Mouse (Mus musculus): Measurements from ENCODE around the gene Kalrn.

The Kalrn gene

DNA sequence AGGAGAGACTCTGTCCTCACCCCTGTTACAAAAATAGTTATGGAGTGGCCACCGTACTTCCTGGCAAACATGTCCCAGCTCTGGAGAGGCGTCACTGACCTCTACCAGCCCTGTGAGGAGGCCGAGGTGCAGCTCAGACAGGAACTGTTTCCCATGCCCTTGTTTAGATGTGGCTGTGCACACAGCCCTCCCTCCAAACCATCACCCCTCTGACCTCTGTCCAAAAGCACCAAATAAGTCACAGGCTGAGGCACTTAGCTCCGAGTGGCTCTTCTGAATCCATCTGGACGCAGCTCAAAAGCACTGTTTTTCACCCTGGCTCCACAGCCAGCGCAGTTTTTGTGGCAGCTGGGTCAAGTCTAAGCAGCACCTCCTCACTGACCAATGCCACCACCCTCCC lies 220.6 kb downstream of the Kalrn start:
- DNase-seq (ENCODE audit: low read depth, low spot score) = no peak

DNA sequence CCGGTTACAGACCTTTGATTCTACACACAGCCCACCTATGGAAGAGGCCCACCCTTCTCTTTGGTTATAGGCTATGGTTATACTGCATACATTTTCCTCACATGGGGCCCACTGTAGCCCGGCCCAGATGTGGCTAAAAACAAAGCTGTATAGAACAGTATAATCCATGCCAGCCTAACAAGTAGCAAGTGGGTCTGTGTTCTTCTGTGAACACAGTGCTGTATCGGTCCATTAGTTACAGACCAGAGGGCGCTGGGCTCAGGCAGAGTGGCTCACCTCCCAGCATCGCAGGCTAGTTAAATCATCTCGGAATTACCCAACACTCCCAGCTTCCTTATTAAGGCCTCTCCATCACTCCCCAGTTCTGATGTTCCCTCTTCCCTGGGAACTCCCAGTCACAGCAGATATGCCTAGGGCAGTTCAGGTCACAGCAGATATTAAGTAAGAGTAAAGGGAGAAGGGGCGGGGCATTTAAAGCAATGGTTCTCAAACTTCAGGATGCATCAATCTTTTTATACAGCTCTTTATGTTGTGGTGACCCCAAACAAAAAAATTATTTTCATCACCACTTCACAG lies 221.7 kb downstream of the Kalrn start:
- no peak for DNase-seq (ENCODE audit: low read depth, low spot score)

DNA sequence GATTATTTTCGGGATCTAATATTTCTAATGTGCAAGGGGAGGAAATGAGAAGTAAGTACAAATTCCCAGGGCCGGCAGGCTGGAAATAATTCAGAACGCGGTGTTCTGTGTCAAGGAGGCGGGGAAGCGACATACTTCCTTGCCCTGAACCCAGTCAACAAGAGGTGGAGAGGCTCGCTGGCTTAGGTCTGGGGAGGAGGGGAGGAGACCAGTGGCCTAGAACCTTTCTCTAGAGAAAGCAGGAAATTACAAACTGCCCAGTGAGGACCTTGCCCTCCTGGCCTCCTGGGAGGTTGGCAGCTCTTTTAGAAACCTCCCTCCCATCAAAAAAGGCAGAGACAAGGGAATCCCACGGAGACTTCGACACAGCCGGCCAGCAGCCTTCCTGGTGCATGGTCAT lies 225.8 kb downstream of the Kalrn start:
- DNase-seq (ENCODE audit: low read depth, low spot score) = no peak

DNA sequence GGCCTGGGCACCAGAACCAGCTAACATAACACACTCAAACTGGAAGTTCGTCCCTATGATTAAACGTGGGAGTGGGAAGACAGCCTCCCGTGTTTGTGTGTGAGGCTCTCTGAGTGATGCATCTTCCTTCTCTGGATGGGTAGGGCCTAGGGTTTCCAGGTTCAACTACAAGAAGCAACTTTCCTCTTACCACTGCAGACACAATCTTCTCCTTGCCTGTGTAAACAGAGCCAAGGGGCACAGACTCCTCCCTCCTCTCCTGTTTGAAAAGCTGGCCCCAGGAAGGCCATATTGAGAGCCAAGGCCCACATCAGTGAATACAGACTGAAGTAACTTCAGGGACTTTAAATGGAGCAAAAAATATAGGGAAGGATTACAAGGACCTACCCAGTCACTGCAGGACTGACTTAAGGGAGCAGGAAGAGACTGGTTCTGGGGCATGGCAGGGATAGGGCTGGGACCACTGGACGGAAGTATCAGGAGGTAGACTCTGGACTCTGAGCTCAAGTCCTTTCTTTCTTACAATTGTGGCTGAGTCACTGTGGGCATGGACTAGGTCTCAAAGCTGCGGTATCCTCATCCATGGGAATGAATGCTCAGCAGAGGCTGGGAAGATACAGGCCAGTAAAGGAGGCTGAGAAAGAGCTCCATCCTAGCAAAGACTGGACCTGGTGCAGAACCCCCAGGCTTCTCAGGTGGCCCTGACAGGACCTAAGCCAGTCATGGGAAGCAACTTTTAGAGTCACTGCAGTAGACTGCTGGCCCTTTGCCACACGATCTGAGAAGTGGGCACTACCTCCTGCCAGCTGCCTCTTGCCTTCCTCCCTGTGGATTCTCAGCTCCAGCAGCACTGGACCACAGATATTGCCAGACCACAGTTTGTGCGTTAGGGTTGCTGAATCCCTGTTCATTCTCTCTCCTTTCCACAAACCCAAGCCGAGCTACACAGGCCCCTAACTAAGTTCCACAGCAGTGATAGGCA lies 228.1 kb downstream of the Kalrn start:
- DNase-seq (ENCODE audit: low read depth, low spot score) = no peak

DNA sequence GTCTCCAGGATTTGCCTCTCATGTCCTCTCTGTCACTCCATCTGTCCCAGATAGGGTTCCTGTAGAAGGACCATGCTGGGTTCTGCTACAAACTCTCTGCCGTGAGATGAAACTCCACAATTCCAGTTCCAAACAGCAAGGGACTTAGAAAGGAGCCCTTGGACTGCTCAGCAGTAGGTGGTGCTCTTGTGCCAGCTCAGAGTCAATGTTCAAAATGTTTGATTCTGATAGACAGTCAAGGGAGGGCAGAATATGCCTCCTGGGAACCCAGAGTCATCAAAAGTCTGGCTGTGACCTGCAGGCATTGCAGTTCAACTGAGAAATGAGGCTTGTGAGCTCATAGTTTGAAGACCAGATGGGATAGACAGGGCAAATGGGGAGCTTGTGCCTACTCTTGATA lies 229.4 kb downstream of the Kalrn start:
- no peak for DNase-seq (ENCODE audit: low read depth, low spot score)

DNA sequence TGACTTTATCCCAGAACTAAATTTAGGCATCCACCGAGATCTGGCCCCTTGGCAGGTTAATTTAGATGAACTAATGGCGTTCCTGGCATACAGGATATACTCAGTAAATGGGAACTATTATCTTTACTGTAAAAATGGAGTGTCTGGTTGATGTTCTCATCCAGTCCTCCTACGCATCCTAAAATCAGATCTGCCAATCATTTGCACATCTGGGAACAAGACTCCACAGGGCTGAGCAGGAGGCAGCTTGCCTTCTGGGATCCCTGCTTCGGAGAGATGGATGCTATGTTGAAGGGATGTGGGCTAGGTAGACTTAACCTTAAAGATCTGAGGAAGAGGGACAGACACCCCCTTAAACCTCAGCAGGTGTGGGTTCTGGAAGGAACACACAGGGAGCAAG lies 230.2 kb downstream of the Kalrn start:
- DNase-seq (ENCODE audit: low read depth, low spot score) = no peak

DNA sequence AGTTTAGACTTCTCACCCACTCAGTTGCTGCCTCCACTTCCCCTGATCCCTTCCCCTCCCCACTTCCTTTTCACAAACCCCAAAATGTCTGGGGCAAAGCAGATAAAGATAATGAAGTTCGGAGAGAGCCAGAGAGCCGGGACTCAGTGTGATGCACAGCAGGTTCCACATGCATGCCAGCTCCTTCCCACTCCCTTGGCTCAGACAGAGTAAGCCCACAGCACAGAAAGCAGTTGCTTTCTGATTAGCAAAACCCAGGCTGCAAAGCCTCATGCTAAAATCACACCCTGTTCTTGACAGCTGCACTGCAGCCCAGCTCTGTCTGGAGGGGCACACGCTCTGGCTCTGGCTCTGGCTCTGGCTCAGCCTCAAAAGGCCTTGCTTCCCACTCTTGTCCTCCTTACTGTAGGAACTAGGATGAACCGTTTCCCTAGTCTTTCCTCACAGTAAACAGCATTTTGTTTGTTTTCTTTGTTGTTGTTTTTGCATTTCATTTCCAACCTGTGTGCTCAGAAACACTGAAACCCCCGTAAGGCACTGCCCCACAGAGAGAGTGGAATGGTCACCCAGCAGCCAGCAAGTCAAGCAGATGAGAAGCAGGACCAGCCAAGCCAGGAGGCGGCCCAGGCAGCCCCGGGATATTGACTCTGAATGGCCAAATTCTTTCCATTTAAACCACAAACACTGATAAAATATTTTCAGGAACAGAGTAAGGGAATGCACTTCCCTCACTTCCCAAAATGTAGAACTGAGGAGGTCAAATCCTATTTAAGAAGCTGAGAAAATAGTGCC lies 230.8 kb downstream of the Kalrn start:
- DNase-seq (ENCODE audit: low read depth, low spot score) = no peak

DNA sequence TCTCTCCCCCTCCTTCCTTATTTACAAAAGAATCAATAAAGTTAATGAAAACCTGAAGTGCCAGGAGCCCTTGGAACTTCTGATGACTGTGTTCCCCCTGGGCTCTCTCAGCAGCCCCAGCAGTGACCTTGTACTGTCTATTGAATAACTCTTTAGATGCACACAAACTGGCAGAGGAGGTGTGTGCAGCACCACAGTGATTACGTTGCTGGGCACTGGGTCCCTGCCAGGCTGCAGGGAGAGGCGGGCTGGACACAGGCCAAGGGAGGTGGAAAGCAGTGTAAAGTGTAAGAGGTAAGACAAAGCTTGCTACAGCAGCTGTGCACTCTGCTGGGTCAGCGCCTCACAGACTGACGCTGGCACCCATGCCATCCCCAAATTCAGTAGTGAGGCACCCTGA lies 238.4 kb downstream of the Kalrn start:
- DNase-seq (ENCODE audit: low read depth, low spot score) = no peak

DNA sequence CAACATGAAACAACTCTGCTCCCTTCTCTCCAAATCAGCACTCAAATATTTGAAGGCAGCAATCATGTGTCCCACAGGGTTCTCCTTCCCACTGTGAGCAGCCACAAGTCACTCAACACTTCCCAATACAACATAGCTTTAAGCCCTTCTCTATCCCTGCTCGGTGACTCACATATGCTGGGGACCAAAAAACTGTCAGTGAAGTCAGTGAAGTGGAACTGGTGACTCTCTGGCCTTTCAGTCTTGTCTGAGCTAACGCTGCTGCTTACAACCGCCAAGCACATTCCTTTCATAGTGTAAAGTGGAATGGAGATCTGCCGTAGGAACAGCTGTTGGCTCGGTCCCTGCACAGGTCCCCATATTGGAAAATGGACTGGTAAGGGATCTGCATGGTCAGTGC lies 241.7 kb downstream of the Kalrn start:
- DNase-seq (ENCODE audit: low read depth, low spot score) = no peak

DNA sequence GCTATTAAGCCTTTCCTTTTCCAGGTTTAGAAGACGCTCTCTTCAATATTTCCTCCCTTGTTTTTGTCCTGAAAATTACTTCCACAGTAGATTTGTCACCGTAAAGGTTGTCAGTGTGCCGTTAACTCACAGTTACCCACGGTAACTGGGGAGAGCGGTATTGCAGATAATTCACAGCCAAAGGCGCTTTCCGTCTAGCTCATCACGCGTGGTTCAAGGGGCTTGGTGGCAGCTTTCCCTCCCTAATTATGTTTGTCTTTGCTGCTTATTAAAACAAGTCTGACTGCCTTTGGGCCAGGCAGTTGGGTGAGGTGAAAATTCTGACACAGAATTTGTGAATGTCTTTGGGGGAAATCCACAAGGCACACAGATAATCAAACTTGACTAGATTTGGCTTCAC lies 243.5 kb downstream of the Kalrn start:
- DNase-seq (ENCODE audit: low read depth, low spot score) = no peak

DNA sequence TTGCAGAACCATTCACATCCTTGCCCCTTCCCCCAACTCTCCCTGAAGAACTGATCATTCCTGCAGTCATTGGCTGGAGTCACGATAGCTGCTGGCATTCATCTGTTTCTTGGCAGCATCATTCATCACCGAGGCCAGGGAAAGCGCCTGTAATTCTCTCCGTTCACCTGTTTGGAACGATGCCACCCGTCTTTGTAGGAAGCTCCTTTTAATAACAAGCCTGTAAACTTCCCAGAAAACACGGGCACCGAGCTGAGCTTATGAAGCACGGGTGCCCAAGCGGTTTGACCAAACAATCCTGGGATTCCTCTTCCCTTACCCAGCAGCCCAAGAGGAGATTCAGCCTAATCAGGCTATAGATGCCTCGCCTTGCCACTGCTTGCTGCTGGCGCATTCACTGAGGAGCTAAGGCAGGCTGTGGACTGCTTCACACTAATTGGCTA lies 243.9 kb downstream of the Kalrn start:
- DNase-seq (ENCODE audit: low read depth, low spot score) = no peak

DNA sequence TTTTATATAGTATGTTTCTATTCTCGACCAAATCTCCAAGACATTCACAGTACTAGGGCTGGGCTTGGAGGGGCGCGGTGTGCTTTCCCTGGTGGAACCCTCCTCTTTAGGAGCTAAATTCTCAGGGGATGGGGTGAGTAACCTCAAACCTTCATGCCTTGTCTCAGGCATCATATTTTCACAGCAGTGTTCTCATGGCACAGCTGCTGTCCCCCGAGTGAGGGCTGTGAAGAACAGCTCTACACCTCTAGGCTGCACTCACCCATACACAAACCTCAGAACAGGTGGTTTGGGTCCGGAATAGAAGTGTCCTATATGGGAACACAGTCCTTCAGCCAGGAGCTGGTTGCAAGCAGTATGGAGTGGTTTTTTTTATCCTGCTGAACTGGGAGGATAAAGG lies 245.4 kb downstream of the Kalrn start:
- DNase-seq (ENCODE audit: low read depth, low spot score) = no peak

DNA sequence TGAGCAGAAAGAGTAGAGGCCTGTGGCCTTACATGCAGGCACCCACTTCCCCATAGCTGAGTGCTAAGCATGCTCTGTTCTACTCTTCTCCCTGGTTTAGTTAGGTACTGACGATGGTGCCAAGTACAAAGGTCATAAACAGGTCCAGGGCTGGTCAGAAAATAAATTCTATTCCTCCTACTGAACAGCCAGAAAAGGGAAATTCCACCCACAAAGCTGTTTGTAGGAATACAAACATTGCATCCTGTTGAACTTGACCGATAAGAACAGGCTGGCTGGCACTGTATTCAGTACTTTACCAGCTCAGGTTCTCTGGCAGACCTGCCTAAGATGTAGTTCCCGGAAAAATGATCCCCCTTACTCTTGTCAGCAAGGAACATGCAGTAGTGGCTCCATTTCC lies 247.5 kb downstream of the Kalrn start:
- no peak for DNase-seq (ENCODE audit: low read depth, low spot score)

DNA sequence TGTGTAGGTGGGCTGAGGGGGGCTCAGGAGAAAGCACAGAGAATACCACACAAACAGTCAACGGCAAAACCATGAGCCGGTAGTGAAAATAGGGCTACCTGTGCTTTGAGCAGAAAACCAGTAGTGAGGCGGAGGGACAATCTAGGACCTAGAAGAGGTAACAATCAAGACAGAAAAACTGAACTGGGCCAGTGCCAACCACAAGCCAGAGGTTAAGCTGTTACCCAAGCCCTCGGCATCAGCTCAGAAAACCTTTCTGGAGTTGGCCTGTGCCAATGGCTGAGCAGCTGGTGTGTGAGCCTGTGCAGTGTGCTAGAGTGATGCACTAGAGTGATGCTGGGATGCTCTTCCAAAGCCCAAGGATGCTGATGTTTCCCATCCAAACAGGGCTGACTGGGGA lies 248.2 kb downstream of the Kalrn start:
- no peak for DNase-seq (ENCODE audit: low read depth, low spot score)

DNA sequence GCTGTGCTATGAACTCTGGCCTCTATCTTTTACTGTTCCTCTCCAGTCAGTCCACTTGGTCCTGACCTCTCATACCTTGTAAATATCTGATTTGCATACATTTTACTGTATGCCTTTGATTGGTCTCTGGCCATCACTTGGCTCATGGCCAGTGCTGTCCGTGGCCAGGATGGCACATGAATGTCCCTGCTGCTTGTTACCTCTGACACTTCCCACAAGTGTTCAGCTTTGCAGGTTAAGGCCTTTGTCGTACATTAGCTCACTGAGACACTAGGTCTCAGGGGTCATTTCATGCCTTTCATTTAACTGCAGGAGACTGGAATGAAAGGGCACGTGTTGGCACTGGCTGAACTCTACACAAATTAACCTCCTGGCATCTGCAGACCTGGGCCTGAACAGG lies 248.6 kb downstream of the Kalrn start:
- DNase-seq (ENCODE audit: low read depth, low spot score) = no peak

DNA sequence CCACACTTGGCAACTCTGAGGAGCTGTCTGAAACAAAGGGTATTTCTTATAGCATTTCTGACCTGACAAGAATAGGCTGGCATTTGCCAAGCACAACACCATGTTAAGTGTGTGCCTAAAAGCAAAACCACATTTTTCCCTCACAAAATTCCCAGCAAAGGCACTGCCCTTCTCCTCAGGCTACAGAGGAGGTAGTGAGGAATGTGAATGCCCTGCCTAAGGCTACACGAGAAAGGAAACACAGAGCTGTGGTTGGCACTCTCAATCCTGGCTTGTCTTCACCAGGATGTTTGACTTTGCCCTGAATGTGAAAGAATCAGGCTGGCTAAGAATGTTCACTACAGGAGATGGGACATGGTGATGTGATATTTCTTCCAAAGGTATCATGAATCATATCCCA lies 249.8 kb downstream of the Kalrn start:
- DNase-seq (ENCODE audit: low read depth, low spot score) = no peak

DNA sequence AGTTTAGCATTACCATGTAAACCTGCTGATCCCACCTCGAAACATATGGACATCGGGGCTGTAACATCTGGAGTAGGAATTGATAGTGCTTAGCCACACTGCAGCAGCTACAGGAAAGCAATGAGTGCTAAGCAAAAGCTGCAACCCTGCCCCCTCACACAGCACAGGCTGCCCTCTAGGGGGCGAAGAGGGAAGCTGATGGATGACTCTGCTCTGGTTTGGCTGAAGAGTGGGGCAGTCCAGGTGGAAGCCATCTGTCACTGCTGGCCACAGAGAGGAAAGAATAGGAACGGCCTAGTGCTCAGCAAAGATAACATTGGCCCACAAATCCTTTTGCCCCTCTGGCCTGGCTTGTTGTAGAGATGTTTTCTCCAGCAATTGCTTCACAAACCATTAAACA lies 250.8 kb downstream of the Kalrn start:
- DNase-seq (ENCODE audit: low read depth, low spot score) = no peak

DNA sequence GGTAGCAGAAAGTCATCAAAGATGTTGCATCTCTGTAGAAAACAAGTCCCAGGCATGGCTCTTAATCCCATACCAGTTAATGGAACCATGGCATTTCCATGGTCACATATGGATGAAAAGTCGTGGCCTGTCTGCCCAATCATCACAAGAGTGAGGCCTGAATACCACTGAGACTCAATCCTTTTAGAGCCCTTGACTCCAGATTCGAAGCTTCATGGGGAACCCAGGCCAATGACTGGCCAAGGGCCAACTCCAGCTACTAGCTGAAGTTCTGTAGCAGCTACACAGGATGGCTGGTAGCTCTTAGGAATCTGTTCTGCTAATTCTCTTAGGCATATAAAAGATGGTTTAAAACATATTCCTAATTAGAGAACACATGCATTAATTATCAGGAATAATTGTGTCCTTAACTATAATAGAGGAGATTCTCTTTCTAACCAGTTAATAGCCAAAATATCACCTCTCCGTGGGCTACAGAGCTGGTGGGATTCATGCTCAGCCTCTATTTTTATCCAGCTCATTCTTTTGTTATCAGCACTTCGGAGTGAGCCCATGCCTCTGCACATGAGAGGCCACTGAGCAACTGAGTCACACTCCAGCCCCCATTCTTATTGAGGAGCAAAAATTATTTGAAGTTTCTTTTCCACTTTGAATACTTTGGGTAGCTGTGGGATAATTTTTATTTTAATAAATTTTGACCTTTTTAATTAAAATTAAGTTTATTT lies 252.1 kb downstream of the Kalrn start:
- DNase-seq (ENCODE audit: low read depth, low spot score) = no peak

DNA sequence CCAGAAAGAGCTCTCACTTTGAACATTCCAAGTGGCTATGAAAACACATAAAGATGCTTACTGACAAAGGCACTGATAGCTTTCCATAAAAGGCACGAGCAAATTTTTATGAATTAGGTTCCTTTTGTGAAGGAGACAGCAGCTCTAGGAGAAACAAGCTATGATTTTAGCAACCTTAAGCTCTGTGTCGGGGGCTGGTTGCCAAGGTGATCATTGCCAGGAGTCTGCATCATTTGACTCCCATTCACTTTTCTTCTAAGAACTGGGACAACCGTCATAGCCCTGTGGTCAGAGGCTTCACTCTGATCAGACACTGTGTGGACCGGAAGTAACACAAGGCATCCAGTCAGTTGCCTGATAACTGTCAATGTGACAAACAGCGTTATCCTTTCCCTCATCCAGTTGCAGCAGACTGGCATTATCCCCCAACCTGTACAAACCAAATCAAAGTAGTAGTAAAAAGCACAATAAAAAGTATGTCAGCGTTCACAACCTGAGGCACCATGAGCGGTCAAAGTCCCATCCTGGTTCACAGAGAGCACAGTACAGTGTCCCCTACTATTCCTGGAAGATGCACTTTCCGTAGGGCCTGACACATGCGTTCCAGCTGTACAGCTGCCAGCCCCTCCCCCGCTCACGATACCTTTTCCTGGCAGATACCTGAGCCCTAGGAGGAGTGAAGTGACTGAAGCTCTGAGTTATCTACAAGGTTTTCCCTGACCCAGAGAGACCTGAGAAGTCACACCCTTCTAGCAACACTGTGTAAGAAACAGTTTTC lies 253.1 kb downstream of the Kalrn start:
- DNase-seq (ENCODE audit: low read depth, low spot score) = no peak

DNA sequence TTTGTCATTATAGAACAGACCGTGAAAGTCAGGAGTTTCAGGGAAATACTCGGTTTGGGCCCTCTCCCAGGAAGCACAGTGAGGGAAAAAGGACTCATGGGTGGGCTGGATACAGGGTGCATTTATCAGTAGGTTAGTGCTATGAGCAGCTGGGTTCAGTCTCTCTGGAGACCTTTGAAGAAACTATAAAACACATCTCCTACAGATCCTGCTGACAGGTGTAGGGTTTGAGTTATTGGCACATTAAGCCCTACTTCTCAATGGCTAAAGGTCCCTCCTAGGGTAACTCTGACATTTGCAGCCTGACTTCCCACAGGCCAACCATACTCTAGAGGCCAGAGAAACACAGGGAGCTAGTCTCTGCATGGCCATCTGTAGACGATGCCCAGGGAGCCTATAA lies 256.2 kb downstream of the Kalrn start:
- DNase-seq (ENCODE audit: low read depth, low spot score) = no peak

DNA sequence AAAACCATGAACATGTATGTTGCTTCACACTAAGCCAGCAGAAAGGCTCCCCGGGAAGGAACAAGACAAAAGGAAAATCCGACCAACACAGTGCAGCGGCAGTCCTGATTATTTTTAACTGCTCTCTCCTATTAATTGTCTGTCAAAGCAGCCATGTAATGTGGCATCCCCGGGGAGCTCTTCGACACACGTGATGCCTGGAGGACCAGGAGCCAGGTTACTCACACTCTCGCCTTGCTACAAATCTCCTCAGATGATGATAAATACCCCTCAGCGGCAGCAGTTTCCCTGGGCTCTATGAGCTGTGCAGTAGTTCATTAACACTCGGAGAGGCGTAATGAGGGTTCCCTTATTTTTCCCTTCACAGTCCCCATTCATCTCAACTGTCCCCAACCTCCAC lies 257.1 kb downstream of the Kalrn start:
- DNase-seq (ENCODE audit: low read depth, low spot score) = no peak
